In genomic region chr10:21829062-21829731, GRCm38 (mm10) we compare ENCODE assay signal across 7 mouse cellular contexts. TPM values are rescaled to one million over a fixed set of nuclear protein-coding genes. Genes with fewer than 3 reads are reported as not detected.
DNase-seq lines count a peak whose midpoint lies in the region; ATAC-seq lines count a peak whose summit lies in the region.

No protein-coding gene starts in this region.

- intact Hi-C loops in gastrocnemius, postnatal 36 days (cut with DNase I): no loop called here
- intact Hi-C loops in heart, postnatal 36 days (cut with DNase I): no loop called here

- no peak overlapping the region for H3K4me3 ChIP-seq in forebrain, embryonic 15.5 days
- H3K4me3 ChIP-seq in midbrain, embryonic 12.5 days: no peak overlapping the region

- no peaks in the 10 kb centered on the region for H3K27me3 ChIP-seq in forebrain, embryonic 15.5 days
- H3K27me3 ChIP-seq in midbrain, embryonic 12.5 days: no peaks in the 10 kb centered on the region

- H3K9me3 ChIP-seq in forebrain, embryonic 15.5 days: no peaks in the 10 kb centered on the region
- no peaks in the 10 kb centered on the region for H3K9me3 ChIP-seq in midbrain, embryonic 12.5 days

- DNase-seq in ES-CJ7 (ENCODE audit: low read depth, low spot score): peak; percentile 97
- peak; percentile 97 for DNase-seq in R1 (ENCODE audit: low read depth, low spot score)
- DNase-seq in gastrocnemius, postnatal 36 days: no peak
- no peak for DNase-seq in adipocyte (ENCODE audit: low spot score)
- DNase-seq in heart, postnatal 36 days: no peak

- peak; percentile 47; the same call in 1 of the 2 replicates for ATAC-seq in forebrain, embryonic 15.5 days (replicated peaks)
- peak; percentile 67 for ATAC-seq in midbrain, embryonic 12.5 days (ENCODE audit: low FRiP score, low read depth)

- 8% methylated on average over 11 of the region's 11 CpGs for WGBS in forebrain, embryonic 15.5 days
- 17% methylated on average over 11 of the region's 11 CpGs for WGBS in midbrain, embryonic 12.5 days

- H3K4me1 ChIP-seq in forebrain, embryonic 15.5 days: peaks cover 10% of the 10 kb centered on the region; the same call in 1 of the 2 replicates
- peaks cover 15% of the 10 kb centered on the region for H3K4me1 ChIP-seq in midbrain, embryonic 12.5 days

- H3K4me2 ChIP-seq in forebrain, embryonic 15.5 days (replicated peaks): no peak overlapping the region
- H3K4me2 ChIP-seq in midbrain, embryonic 12.5 days (replicated peaks): no peak overlapping the region

- no peaks in the 10 kb centered on the region for H3K36me3 ChIP-seq in forebrain, embryonic 15.5 days
- no peaks in the 10 kb centered on the region for H3K36me3 ChIP-seq in midbrain, embryonic 12.5 days

- H3K9ac ChIP-seq in forebrain, embryonic 15.5 days (replicated peaks): no peak overlapping the region
- H3K9ac ChIP-seq in midbrain, embryonic 12.5 days (replicated peaks): no peak overlapping the region

- H3K27ac ChIP-seq in forebrain, embryonic 15.5 days (replicated peaks): no peak overlapping the region
- peak overlapping the region; percentile 56 for H3K27ac ChIP-seq in midbrain, embryonic 12.5 days (replicated peaks)

RNA-seq across cellular contexts. Expression of gene Sgk1, which starts 52.8 kb away (rescaled TPM):
- polyA plus RNA-seq in forebrain, embryonic 15.5 days (2015; fragmentation: Nextera tagmentation; extraction: Ambion mirVana): 27.1 and 28.7 TPM in 2 replicates
- polyA plus RNA-seq in midbrain, embryonic 12.5 days (2016; fragmentation: Nextera tagmentation; extraction: Ambion mirVana): 25.4 and 28.2 TPM in 2 replicates
- 100 to 1,000 TPM; 192 to 226 TPM for total RNA-seq in gastrocnemius, postnatal 36 days (2021)
- total RNA-seq in heart, postnatal 36 days (2021): 10 to 100 TPM; 38.8 to 74.4 TPM

Comparison
In these comparisons a context has a peak if more than half of its experiments do, and no peak if none do; other contexts are left out.
1. DNase-seq: peak in ES-CJ7 (single experiment) and R1 (single experiment); none in gastrocnemius, postnatal 36 days (0 of 2), adipocyte (single experiment) and heart, postnatal 36 days (0 of 2).